Mouse (Mus musculus): ENCODE data around the gene Dynll1. TPM values are rescaled to one million over a fixed set of nuclear protein-coding genes. Genes with fewer than 3 reads are reported as not detected.

Dynll1 gene
- polyA plus RNA-seq, 2 experiments, result 152 to 642 TPM

DNA sequence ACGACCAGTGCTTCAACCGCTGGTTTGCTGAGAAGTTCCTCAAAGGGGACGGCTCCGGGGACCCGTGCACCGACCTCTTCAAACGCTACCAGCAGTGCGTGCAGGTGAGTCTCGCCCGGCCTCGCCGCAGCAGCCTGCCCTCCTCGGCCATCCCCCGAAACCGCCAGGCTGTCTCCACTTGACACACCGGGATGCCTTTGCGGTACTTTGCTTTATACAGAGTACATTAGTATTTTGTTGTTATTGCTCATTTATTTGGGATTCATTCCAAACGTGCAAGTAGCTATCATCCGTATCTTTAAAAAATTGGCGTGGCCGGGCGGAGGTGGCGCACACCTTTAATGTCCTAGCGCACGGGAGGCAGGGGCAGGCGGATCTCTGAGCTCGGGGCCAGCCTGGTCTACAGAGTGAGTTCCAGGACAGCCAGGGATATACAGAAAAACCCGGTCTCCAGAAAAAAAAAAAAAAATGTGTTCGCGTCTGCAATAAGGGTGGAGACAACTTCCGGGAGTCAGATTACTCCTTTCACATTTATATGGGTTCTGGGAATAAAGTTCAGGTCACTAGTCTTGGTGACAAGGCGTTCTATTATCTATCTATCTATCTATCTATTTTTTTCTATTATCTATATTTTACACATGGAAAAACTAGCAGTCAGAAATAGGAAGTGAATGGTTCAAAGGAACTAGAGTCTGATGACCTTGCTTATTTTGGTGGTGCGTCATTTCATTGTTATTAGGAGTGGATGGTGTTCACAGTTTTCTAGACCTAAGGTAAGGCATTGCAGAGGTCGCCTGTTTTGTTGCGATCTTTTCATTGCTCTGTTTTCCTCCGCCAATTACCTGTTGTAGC is 40.7 kb upstream of the Dynll1 start:
- Histone ChIP-seq H3K4me3 (ENCODE audit: insufficient read depth in 1 of 2, low read depth in 2 of 2, low read length in 2 of 2) (peak overlapping the region; percentile 88 to 98), H3K9ac (replicated peaks) (peak overlapping the region; percentile 98), H3K4me2 (ENCODE audit: low read depth) (peak overlapping the region; percentile 94), H3K4me1 (replicated peaks; ENCODE audit: control insufficient read depth in 2 of 2, insufficient read depth in 2 of 2, low read length in 1 of 2) (peaks cover 11 to 13% of the 10 kb centered on the region in 2 experiments), H3K27ac (peak overlapping the region; percentile 38), H3K9me3 (ENCODE audit: control insufficient read depth, low read length) (no peaks in the 10 kb centered on the region), H3K27me3 (ENCODE audit: control insufficient read depth, insufficient read depth, low read length) (no peaks in the 10 kb centered on the region), H3K36me3 (replicated peaks; ENCODE audit: control insufficient read depth, insufficient read depth, low read depth) (peaks cover 40% of the 10 kb centered on the region)
- peak; percentile 56 for ATAC-seq (ENCODE audit: insufficient read depth)
- no peak for DNase-seq (ENCODE audit: low read depth in 3 of 3, low spot score in 3 of 3)
- TF ChIP-seq CTCF (IDR thresholded peaks at IDR 0.05; ENCODE audit: low read depth) (peak; percentile 15; the same call in 1 of the 2 replicates), EP300 (IDR thresholded peaks at IDR 0.05; ENCODE audit: low read depth) (no peak)
- 6% methylated on average over 36 of the region's 36 CpGs for WGBS (ENCODE audit: insufficient replicate concordance)

- Histone ChIP-seq H3K4me2 (ENCODE audit: low read depth) (peak within 1 kb of the TSS; percentile 94), H3K9ac (replicated peaks) (peak within 1 kb of the TSS; percentile 98), H3K4me3 (ENCODE audit: insufficient read depth in 1 of 2, low read depth in 2 of 2, low read length in 2 of 2) (peak within 1 kb of the TSS; percentile 88 to 98), H3K27ac (peak within 1 kb of the TSS; percentile 77), H3K9me3 (ENCODE audit: control insufficient read depth, low read length) (no peaks in the 10 kb centered on the region), H3K36me3 (replicated peaks; ENCODE audit: control insufficient read depth, insufficient read depth, low read depth) (peaks cover 44% of the 10 kb centered on the region), H3K27me3 (ENCODE audit: control insufficient read depth, insufficient read depth, low read length) (no peaks in the 10 kb centered on the region), H3K4me1 (replicated peaks; ENCODE audit: control insufficient read depth in 2 of 2, insufficient read depth in 2 of 2, low read length in 1 of 2) (peaks cover 11 to 15% of the 10 kb centered on the region in 2 experiments)
- DNase-seq (ENCODE audit: low read depth in 3 of 3, low spot score in 3 of 3) (peak; percentile 76 to 78 (median 76)), ATAC-seq (ENCODE audit: insufficient read depth) (peak; percentile 94)
- under 1% methylated on average over 62 of the region's 62 CpGs for WGBS (ENCODE audit: insufficient replicate concordance)
- TF ChIP-seq EP300 (IDR thresholded peaks at IDR 0.05; ENCODE audit: low read depth) (0 out of 2 replicates have a peak, but pooled peaks have one; percentile 39), CTCF (IDR thresholded peaks at IDR 0.05; ENCODE audit: low read depth) (no peak; the same call in 1 of the 2 replicates)
Observed at GRCm38 (mm10) chr5:115340577-115341313, 39.9 kb upstream of the Dynll1 start, which contains the start of the genes Gatc and Triap1. Gatc (minus strand) TSS chr5:115341178. Triap1 (plus strand) TSS chr5:115341225.

DNA sequence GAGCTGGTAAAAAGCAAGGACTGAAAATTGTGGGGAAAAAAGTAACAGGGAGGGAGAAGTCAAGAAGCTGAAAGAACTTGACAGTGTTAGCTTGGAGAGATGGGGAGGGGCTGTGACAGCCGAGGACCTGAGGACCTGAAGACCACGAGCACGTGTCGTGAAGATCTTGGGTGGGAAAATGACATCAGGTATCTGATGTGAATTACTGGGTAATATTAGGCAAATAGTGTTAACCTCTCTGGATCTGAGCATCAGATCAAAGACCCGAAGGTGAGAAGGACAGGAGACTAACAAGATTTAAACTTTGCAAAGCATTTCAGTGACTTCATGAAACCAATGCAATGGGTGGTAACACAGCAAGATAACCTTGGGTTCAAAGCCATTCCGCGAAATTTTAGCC is 39.2 kb upstream of the Dynll1 start:
- TF ChIP-seq EP300 (IDR thresholded peaks at IDR 0.05; ENCODE audit: low read depth) (no peak), CTCF (IDR thresholded peaks at IDR 0.05; ENCODE audit: low read depth) (no peak)
- ATAC-seq (ENCODE audit: insufficient read depth), result no peak
- Histone ChIP-seq H3K9me3 (ENCODE audit: control insufficient read depth, low read length) (no peaks in the 10 kb centered on the region), H3K4me3 (ENCODE audit: insufficient read depth in 1 of 2, low read depth in 2 of 2, low read length in 2 of 2) (peak overlapping the region; percentile 88 to 98), H3K9ac (replicated peaks) (peak overlapping the region; percentile 98), H3K27me3 (ENCODE audit: control insufficient read depth, insufficient read depth, low read length) (no peaks in the 10 kb centered on the region), H3K4me2 (ENCODE audit: low read depth) (peak overlapping the region; percentile 94), H3K4me1 (replicated peaks; ENCODE audit: control insufficient read depth in 2 of 2, insufficient read depth in 2 of 2, low read length in 1 of 2) (peaks cover 11 to 15% of the 10 kb centered on the region in 2 experiments), H3K27ac (peak overlapping the region; percentile 77), H3K36me3 (replicated peaks; ENCODE audit: control insufficient read depth, insufficient read depth, low read depth) (peaks cover 44% of the 10 kb centered on the region)
- no peak for DNase-seq (ENCODE audit: low read depth in 3 of 3, low spot score in 3 of 3)
- 8% methylated on average over 7 of the region's 7 CpGs for WGBS (ENCODE audit: insufficient replicate concordance)

DNA sequence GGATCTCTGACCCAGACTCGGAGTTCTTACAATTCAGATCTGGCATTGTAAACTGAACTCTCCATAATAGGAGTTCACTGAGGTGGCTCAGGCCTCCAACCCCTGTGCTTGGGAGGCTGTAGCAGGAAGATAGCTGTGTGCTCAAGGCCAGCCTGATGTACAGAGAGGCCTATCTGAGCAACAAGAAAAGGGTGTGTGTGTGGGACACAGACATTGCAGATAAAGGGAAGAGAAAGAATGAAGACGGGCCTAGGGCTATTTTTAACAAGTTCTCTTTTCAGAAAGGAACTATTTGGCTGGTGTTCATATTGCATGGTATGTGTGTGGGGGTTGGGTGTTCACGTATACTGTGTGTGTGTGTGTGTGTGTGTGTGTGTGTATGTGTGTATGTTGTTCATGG is 32.8 kb upstream of the Dynll1 start:
- Histone ChIP-seq H3K36me3 (replicated peaks; ENCODE audit: control insufficient read depth, insufficient read depth, low read depth) (peaks cover 73% of the 10 kb centered on the region), H3K4me1 (replicated peaks; ENCODE audit: control insufficient read depth in 2 of 2, insufficient read depth in 2 of 2, low read length in 1 of 2) (peaks cover 27 to 45% of the 10 kb centered on the region in 2 experiments), H3K27ac (peak overlapping the region; percentile 83), H3K9ac (replicated peaks) (peak overlapping the region; percentile 46), H3K4me3 (ENCODE audit: insufficient read depth in 1 of 2, low read depth in 2 of 2, low read length in 2 of 2) (peak overlapping the region in 1 of 2 experiments; percentile 13; a peak in 1 of 4 replicates), H3K27me3 (ENCODE audit: control insufficient read depth, insufficient read depth, low read length) (no peaks in the 10 kb centered on the region), H3K9me3 (ENCODE audit: control insufficient read depth, low read length) (no peaks in the 10 kb centered on the region), H3K4me2 (ENCODE audit: low read depth) (peak overlapping the region; percentile 61)
- no peak for TF ChIP-seq CTCF (IDR thresholded peaks at IDR 0.05; ENCODE audit: low read depth)
- TF ChIP-seq EP300 (IDR thresholded peaks at IDR 0.05; ENCODE audit: low read depth), result peak; percentile 83
- 13% methylated on average over 3 of the region's 3 CpGs for WGBS (ENCODE audit: insufficient replicate concordance)
- ATAC-seq (ENCODE audit: insufficient read depth) (peak; percentile 94), DNase-seq (ENCODE audit: low read depth in 3 of 3, low spot score in 3 of 3) (peak; percentile 67 to 73 (median 70))

Measured in liver, embryonic 14.5 days (tissue).